In genomic region chr14:75883330-75883729, GRCm38 (mm10) we compare ENCODE assay signal across 23 mouse cellular contexts. TPM values are rescaled to one million over a fixed set of nuclear protein-coding genes. Genes with fewer than 3 reads are reported as not detected.
DNase-seq lines count a peak whose midpoint lies in the region; ATAC-seq and TF ChIP-seq lines count a peak whose summit lies in the region.
"Had no signal": no experiment of that assay in that cellular context is flagged by ENCODE, and none has a peak within 500 bp of the region (broad histone marks: within the 10 kb centered on the region; RNA-seq: fewer than 3 reads in every experiment).

No protein-coding gene starts in this region.

- no peak for ATAC-seq in forebrain, postnatal 0 days
- no peak for ATAC-seq in forebrain, embryonic 14.5 days
- ATAC-seq in lung, embryonic 14.5 days (ENCODE audit: insufficient read depth): no peak
- no peak for ATAC-seq in lung, postnatal 0 days
- ATAC-seq: activated CD4-positive, CD25-positive, alpha-beta regulatory T cell, adult 4 months; CD4-positive, CD25-positive, alpha-beta regulatory T cell, adult 4 months; forebrain, embryonic 15.5 days had no signal

- no peak for TF ChIP-seq POLR2A in bone marrow, adult 2 months (IDR thresholded peaks at IDR 0.05; ENCODE audit: borderline replicate concordance, control insufficient read depth, low read depth, low read length)

- H3K9me3 ChIP-seq in forebrain, postnatal 0 days (ENCODE audit: low read length): no peaks in the 10 kb centered on the region
- H3K9me3 ChIP-seq in forebrain, embryonic 14.5 days (replicated peaks; ENCODE audit: control insufficient read depth, low read length): no peaks in the 10 kb centered on the region
- no peaks in the 10 kb centered on the region for H3K9me3 ChIP-seq in lung, embryonic 14.5 days (ENCODE audit: low read depth, low read length)
- no peaks in the 10 kb centered on the region for H3K9me3 ChIP-seq in lung, postnatal 0 days (ENCODE audit: low read length)
- no peaks in the 10 kb centered on the region for H3K9me3 ChIP-seq in ES-E14 (ENCODE audit: control insufficient read depth, insufficient read depth, low read depth, low read length)
- H3K9me3 ChIP-seq: embryonic facial prominence, embryonic 15.5 days; forebrain, embryonic 10.5 days; forebrain, embryonic 15.5 days; heart, embryonic 13.5 days; hindbrain, embryonic 15.5 days had no signal

- 72% methylated on average over 5 of the region's 5 CpGs for WGBS in forebrain, postnatal 0 days
- WGBS in forebrain, embryonic 14.5 days: 74% methylated on average over 5 of the region's 5 CpGs
- WGBS in lung, embryonic 14.5 days: 59% methylated on average over 5 of the region's 5 CpGs
- WGBS in lung, postnatal 0 days: 67% methylated on average over 5 of the region's 5 CpGs
- WGBS in bone marrow, adult 2 months: 80% methylated on average over 5 of the region's 5 CpGs

- H3K4me1 ChIP-seq in forebrain, postnatal 0 days (ENCODE audit: insufficient read depth): no peaks in the 10 kb centered on the region
- H3K4me1 ChIP-seq in forebrain, embryonic 14.5 days (ENCODE audit: control insufficient read depth, insufficient read depth, low read length): peaks cover 6% of the 10 kb centered on the region; the same call in 1 of the 2 replicates
- no peaks in the 10 kb centered on the region for H3K4me1 ChIP-seq in lung, embryonic 14.5 days (ENCODE audit: insufficient read depth)
- no peaks in the 10 kb centered on the region for H3K4me1 ChIP-seq in lung, postnatal 0 days (ENCODE audit: insufficient read depth, low read depth, low read length)
- H3K4me1 ChIP-seq in ES-E14 (ENCODE audit: control insufficient read depth in 2 of 2, insufficient read depth in 2 of 2, low read length in 2 of 2, poor library complexity in 1 of 2): peaks cover 3 to 23% of the 10 kb centered on the region in 2 experiments; a peak in 2 of 4 replicates
- no peaks in the 10 kb centered on the region for H3K4me1 ChIP-seq in bone marrow, adult 2 months (ENCODE audit: control insufficient read depth, insufficient read depth, low read length)

- TF ChIP-seq CTCF in forebrain, postnatal 0 days (IDR thresholded peaks at IDR 0.05; ENCODE audit: low read depth): peak; percentile 8; the same call in 1 of the 2 replicates
- TF ChIP-seq CTCF in lung, embryonic 14.5 days (IDR thresholded peaks at IDR 0.05; ENCODE audit: low read depth): 0 out of 2 replicates have a peak, but pooled peaks have one; percentile 6
- TF ChIP-seq CTCF in lung, postnatal 0 days (IDR thresholded peaks at IDR 0.05): no peak
- TF ChIP-seq CTCF in bone marrow, adult 2 months (IDR thresholded peaks at IDR 0.05; ENCODE audit: control insufficient read depth, insufficient read depth, low read length): peak; percentile 14; the same call in 1 of the 2 replicates

- no peak overlapping the region for H3K9ac ChIP-seq in forebrain, postnatal 0 days
- H3K9ac ChIP-seq in forebrain, embryonic 14.5 days (ENCODE audit: low read length): no peak overlapping the region
- no peak overlapping the region for H3K9ac ChIP-seq in lung, embryonic 14.5 days
- no peak overlapping the region for H3K9ac ChIP-seq in lung, postnatal 0 days (replicated peaks; ENCODE audit: low read depth)
- H3K9ac ChIP-seq in ES-E14 (ENCODE audit: insufficient read depth, low read depth, low read length, poor library complexity, severe bottlenecking): no peak overlapping the region
- H3K9ac ChIP-seq: embryonic facial prominence, embryonic 15.5 days; forebrain, embryonic 15.5 days; heart, embryonic 13.5 days; hindbrain, embryonic 15.5 days had no signal

- H3K27ac ChIP-seq in forebrain, postnatal 0 days (ENCODE audit: low read depth, low read length): no peak overlapping the region
- H3K27ac ChIP-seq in forebrain, embryonic 14.5 days (ENCODE audit: low read depth, low read length): no peak overlapping the region
- H3K27ac ChIP-seq in lung, embryonic 14.5 days (ENCODE audit: low read depth): no peak overlapping the region
- H3K27ac ChIP-seq in lung, postnatal 0 days (ENCODE audit: low read length): no peak overlapping the region
- H3K27ac ChIP-seq in ES-E14 (ENCODE audit: insufficient read depth, low read depth, low read length, poor library complexity, severe bottlenecking): no peak overlapping the region
- H3K27ac ChIP-seq in bone marrow, adult 2 months (ENCODE audit: control insufficient read depth, insufficient read depth, low read depth, low read length, poor library complexity): no peak overlapping the region
- H3K27ac ChIP-seq: embryonic facial prominence, embryonic 15.5 days; forebrain, embryonic 15.5 days; heart, embryonic 13.5 days; hindbrain, embryonic 15.5 days had no signal

- H3K4me2 ChIP-seq in forebrain, postnatal 0 days (ENCODE audit: low read depth): no peak overlapping the region
- no peak overlapping the region for H3K4me2 ChIP-seq in forebrain, embryonic 14.5 days (ENCODE audit: low read length)
- H3K4me2 ChIP-seq in lung, embryonic 14.5 days: no peak overlapping the region
- no peak overlapping the region for H3K4me2 ChIP-seq in lung, postnatal 0 days (replicated peaks; ENCODE audit: low read depth, low read length)
- H3K4me2 ChIP-seq: embryonic facial prominence, embryonic 15.5 days; forebrain, embryonic 15.5 days; heart, embryonic 13.5 days; hindbrain, embryonic 15.5 days had no signal

- DNase-seq in forebrain, postnatal 0 days: no peak
- no peak for DNase-seq in forebrain, embryonic 14.5 days (ENCODE audit: low spot score)
- no peak for DNase-seq in lung, embryonic 14.5 days
- no peak for DNase-seq in lung, postnatal 0 days (ENCODE audit: low spot score)
- peak; percentile 38 for DNase-seq in ES-E14 (ENCODE audit: low read depth, low spot score)
- DNase-seq in frontal cortex, postnatal 36 days (ENCODE audit: low spot score in 2 of 2): no peak
- no peak for DNase-seq in adrenal gland, adult 18-20 months (ENCODE audit: low spot score in 2 of 2)
- DNase-seq: adrenal gland, adult 2 months; adrenal gland, postnatal 25 days; B cell, adult 2 months; cerebellum, adult 2 months; cerebellum, postnatal 10 days; gastrocnemius, postnatal 14 days; heart, postnatal 36 days had no signal

- no peak for TF ChIP-seq EP300 in lung, postnatal 0 days (IDR thresholded peaks at IDR 0.05)

- in situ Hi-C loops in ES-E14 (cut with MboI; ENCODE audit: low sequenced_read_pairs in 2 of 2, unreplicated experiment in 2 of 2): loop anchor here (25.0 kb wide), 1 partner anchor 204 kb away; no protein-coding TSS in a partner anchor

- H3K4me3 ChIP-seq in forebrain, postnatal 0 days (ENCODE audit: low read depth, low read length): no peak overlapping the region
- no peak overlapping the region for H3K4me3 ChIP-seq in forebrain, embryonic 14.5 days (ENCODE audit: low read depth, low read length)
- no peak overlapping the region for H3K4me3 ChIP-seq in lung, embryonic 14.5 days (ENCODE audit: low read depth, low read length)
- H3K4me3 ChIP-seq in lung, postnatal 0 days (ENCODE audit: low read depth, low read length): no peak overlapping the region
- no peak overlapping the region for H3K4me3 ChIP-seq in ES-E14 (ENCODE audit: insufficient read depth in 1 of 2, low read depth in 1 of 2, low read length in 2 of 2, poor library complexity in 1 of 2, severe bottlenecking in 1 of 2)
- H3K4me3 ChIP-seq in bone marrow, adult 2 months (replicated peaks; ENCODE audit: control insufficient read depth, low read depth, low read length): no peak overlapping the region
- H3K4me3 ChIP-seq: embryonic facial prominence, embryonic 15.5 days; erythroblast, embryonic 14.5 days; forebrain, embryonic 10.5 days; forebrain, embryonic 15.5 days; heart, embryonic 13.5 days; hindbrain, embryonic 15.5 days had no signal

- no peaks in the 10 kb centered on the region for H3K27me3 ChIP-seq in forebrain, postnatal 0 days (ENCODE audit: insufficient read depth, low read length)
- no peaks in the 10 kb centered on the region for H3K27me3 ChIP-seq in forebrain, embryonic 14.5 days (replicated peaks; ENCODE audit: control insufficient read depth, insufficient read depth, low read length)
- H3K27me3 ChIP-seq in lung, embryonic 14.5 days (ENCODE audit: insufficient read depth, low read length): no peaks in the 10 kb centered on the region
- no peaks in the 10 kb centered on the region for H3K27me3 ChIP-seq in lung, postnatal 0 days (replicated peaks; ENCODE audit: insufficient read depth, low read length)
- H3K27me3 ChIP-seq: embryonic facial prominence, embryonic 15.5 days; forebrain, embryonic 15.5 days; heart, embryonic 13.5 days; hindbrain, embryonic 15.5 days had no signal

- H3K36me3 ChIP-seq in forebrain, postnatal 0 days (ENCODE audit: insufficient read depth): no peaks in the 10 kb centered on the region
- H3K36me3 ChIP-seq in forebrain, embryonic 14.5 days (ENCODE audit: control insufficient read depth, insufficient read depth, low read length): no peaks in the 10 kb centered on the region
- H3K36me3 ChIP-seq in lung, embryonic 14.5 days (ENCODE audit: insufficient read depth): no peaks in the 10 kb centered on the region
- no peaks in the 10 kb centered on the region for H3K36me3 ChIP-seq in lung, postnatal 0 days (ENCODE audit: insufficient read depth, low read length)
- H3K36me3 ChIP-seq in ES-E14 (ENCODE audit: control insufficient read depth, insufficient read depth, low read length, poor library complexity, severe bottlenecking): no peaks in the 10 kb centered on the region
- H3K36me3 ChIP-seq: embryonic facial prominence, embryonic 15.5 days; forebrain, embryonic 10.5 days; forebrain, embryonic 15.5 days; heart, embryonic 13.5 days; hindbrain, embryonic 15.5 days had no signal

TF ChIP-seq in ES-E14, 5 proteins besides CTCF, POLR2A, EP300 and RAD21:
- TF ChIP-seq CHD2 (IDR thresholded peaks at IDR 0.05; ENCODE audit: low read depth, low read length) (no peak), HCFC1 (IDR thresholded peaks at IDR 0.05; ENCODE audit: borderline replicate concordance, insufficient read depth, low read length) (no peak), ZC3H11A (IDR thresholded peaks at IDR 0.05; ENCODE audit: borderline replicate concordance, low read depth, low read length) (no peak), ZNF384 (IDR thresholded peaks at IDR 0.05; ENCODE audit: low read depth, low read length) (no peak), MAFK (IDR thresholded peaks at IDR 0.05; ENCODE audit: insufficient read depth, low read depth, low read length) (no peak)
TF ChIP-seq in ES-E14: peak in this region for 0.

RNA-seq across cellular contexts. Expression of gene Tpt1, which starts 38.4 kb away (rescaled TPM):
- 738 and 1,020 TPM in 2 replicates for total RNA-seq in forebrain, postnatal 0 days (2014; rRNA removed)
- 708 and 819 TPM in 2 replicates for polyA plus RNA-seq in forebrain, postnatal 0 days (2015; fragmentation: Nextera tagmentation; extraction: Ambion mirVana)
- 979 and 1,156 TPM in 2 replicates for polyA plus RNA-seq in forebrain, embryonic 14.5 days (2014; fragmentation: Nextera tagmentation; extraction: Ambion mirVana)
- 1,140 and 1,218 TPM in 2 replicates for polyA plus RNA-seq in lung, embryonic 14.5 days (2014; fragmentation: Nextera tagmentation; extraction: Ambion mirVana)
- polyA plus RNA-seq in lung, postnatal 0 days (2015; fragmentation: Nextera tagmentation; extraction: Ambion mirVana): 1,257 and 1,264 TPM in 2 replicates
- total RNA-seq in ES-E14 (2012; rRNA removed): 592 and 613 TPM in 2 replicates
- polyA plus RNA-seq in bone marrow, adult 2 months (2011; ENCODE audit: insufficient read depth, insufficient read length, low replicate concordance, missing spikeins): 2,309 and 3,063 TPM in 2 replicates
- total RNA-seq in adrenal gland, adult 18-20 months (2021): 1,000 to 10,000 TPM; 2,758 to 2,912 TPM
